Mouse (Mus musculus): ENCODE data around the gene Dpp4. TPM values are rescaled to one million over a fixed set of nuclear protein-coding genes. Genes with fewer than 3 reads are reported as not detected.

Dpp4 gene
- 12.3 and 13.6 TPM in 2 replicates for polyA plus RNA-seq (2014; fragmentation: Nextera tagmentation; extraction: Ambion mirVana)

DNA sequence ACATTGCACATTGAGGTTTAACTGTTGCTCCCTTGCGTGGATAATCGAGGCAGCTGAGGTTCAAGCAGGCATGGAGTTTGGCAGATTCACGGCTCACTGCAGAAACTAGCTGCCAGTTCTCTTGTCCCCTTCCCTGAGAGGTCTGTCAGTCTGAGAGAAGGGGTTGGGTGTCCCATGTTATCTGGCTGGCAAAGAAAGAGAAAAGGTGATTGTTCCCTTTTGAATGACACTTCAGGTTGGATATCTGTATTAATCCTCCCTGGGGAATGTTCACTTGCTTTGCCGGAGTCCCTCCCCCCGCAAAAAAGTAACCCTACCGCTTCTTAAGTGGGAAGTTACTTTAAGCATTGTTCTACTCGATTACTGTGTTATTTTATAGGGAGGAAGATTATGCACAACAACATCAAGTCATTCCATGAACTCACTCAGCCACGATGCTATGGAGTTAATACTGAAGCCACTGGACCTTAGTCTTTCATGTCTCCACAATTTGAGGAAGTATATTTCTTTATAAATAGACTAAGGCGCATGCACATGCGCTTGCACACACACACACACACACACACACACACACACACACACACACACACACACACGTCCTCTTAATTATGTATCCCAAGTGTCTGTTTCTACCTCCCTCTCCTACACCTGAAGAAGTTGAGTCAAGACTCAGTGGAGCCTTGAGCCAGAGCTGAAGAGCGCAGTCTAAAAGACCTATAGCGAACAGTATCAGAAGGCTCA lies at the start of gene Dpp4:
Gene Dpp4, minus strand, starts transcription at position 151 of the 741 bp plus-strand sequence.
- ATAC-seq (replicated peaks; ENCODE audit: insufficient number of reproducible peaks, low FRiP score, low TSS enrichment), result no peak
- H3K9ac ChIP-seq (ENCODE audit: low read depth, low read length), result peak within 1 kb of the TSS; percentile 70
- WGBS (ENCODE audit: insufficient replicate concordance), result 53% methylated on average over 13 of the region's 13 CpGs
- 0 out of 2 replicates have a peak within 1 kb of the TSS, but pooled peaks have one; percentile 15 for H3K27ac ChIP-seq (ENCODE audit: low read depth, low read length)
- peak within 1 kb of the TSS; percentile 52 for H3K4me3 ChIP-seq (ENCODE audit: low read depth, low read length)
- no peaks in the 10 kb centered on the region for H3K36me3 ChIP-seq (ENCODE audit: control insufficient read depth, insufficient read depth, low read length)
- peaks cover 5% of the 10 kb centered on the region; the same call in 1 of the 2 replicates for H3K4me1 ChIP-seq (ENCODE audit: control insufficient read depth, insufficient read depth, low read length)
- peak within 1 kb of the TSS; percentile 93 for H3K4me2 ChIP-seq
- no peaks in the 10 kb centered on the region for H3K9me3 ChIP-seq (replicated peaks; ENCODE audit: control insufficient read depth, low read length)
- H3K27me3 ChIP-seq (ENCODE audit: control insufficient read depth, insufficient read depth, low read length), result peaks cover 2% of the 10 kb centered on the region; the same call in 1 of the 2 replicates

- ATAC-seq (replicated peaks; ENCODE audit: insufficient number of reproducible peaks, low FRiP score, low TSS enrichment), result no peak
- Histone ChIP-seq H3K27me3 (ENCODE audit: control insufficient read depth, insufficient read depth, low read length) (no peaks in the 10 kb centered on the region), H3K27ac (ENCODE audit: low read depth, low read length) (no peak overlapping the region), H3K9me3 (replicated peaks; ENCODE audit: control insufficient read depth, low read length) (no peaks in the 10 kb centered on the region), H3K4me1 (ENCODE audit: control insufficient read depth, insufficient read depth, low read length) (no peaks in the 10 kb centered on the region), H3K36me3 (ENCODE audit: control insufficient read depth, insufficient read depth, low read length) (no peaks in the 10 kb centered on the region), H3K9ac (ENCODE audit: low read depth, low read length) (no peak overlapping the region), H3K4me3 (ENCODE audit: low read depth, low read length) (no peak overlapping the region), H3K4me2 (no peak overlapping the region)
- WGBS (ENCODE audit: insufficient replicate concordance), result 78% methylated on average over 12 of the region's 12 CpGs
Observed at GRCm38 (mm10) chr2:62460815-62461450, 48.9 kb upstream of the Dpp4 start.

DNA sequence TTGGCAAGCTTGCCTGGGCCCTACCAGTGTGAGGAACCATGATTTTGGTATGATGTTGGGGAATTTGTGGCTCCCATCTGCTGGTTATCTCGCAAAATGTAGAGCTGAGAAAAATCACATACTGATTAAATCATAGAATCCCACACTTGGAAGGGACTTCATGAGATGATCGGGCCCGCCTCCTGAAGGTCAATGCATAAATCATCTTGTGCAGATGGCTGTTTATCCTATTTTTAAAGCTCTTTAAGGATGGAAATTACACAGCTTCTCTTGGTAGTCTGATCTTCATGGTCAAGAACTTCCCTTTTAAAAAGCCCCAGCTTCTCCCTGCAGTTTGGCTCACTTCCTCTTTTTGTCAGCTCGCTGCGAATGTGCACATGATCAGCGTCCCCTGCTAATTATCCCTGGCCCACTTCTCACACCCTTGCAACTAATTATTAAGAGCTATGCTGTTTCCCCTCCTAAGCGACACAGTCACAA lies 48.2 kb upstream of the Dpp4 start:
- no peak overlapping the region for H3K27ac ChIP-seq (ENCODE audit: low read depth, low read length)
- no peak overlapping the region for H3K4me3 ChIP-seq (ENCODE audit: low read depth, low read length)
- H3K36me3 ChIP-seq (ENCODE audit: control insufficient read depth, insufficient read depth, low read length), result no peaks in the 10 kb centered on the region
- H3K4me1 ChIP-seq (ENCODE audit: control insufficient read depth, insufficient read depth, low read length), result no peaks in the 10 kb centered on the region
- ATAC-seq (replicated peaks; ENCODE audit: insufficient number of reproducible peaks, low FRiP score, low TSS enrichment), result no peak
- H3K27me3 ChIP-seq (ENCODE audit: control insufficient read depth, insufficient read depth, low read length), result no peaks in the 10 kb centered on the region
- H3K9ac ChIP-seq (ENCODE audit: low read depth, low read length), result no peak overlapping the region
- no peak overlapping the region for H3K4me2 ChIP-seq
- WGBS (ENCODE audit: insufficient replicate concordance), result 80% methylated on average over 7 of the region's 7 CpGs
- H3K9me3 ChIP-seq (replicated peaks; ENCODE audit: control insufficient read depth, low read length), result no peaks in the 10 kb centered on the region

GRCm38 (mm10) chr2:62459241-62460174 lies 47.5 kb upstream of the Dpp4 start:
- no peak for ATAC-seq (replicated peaks; ENCODE audit: insufficient number of reproducible peaks, low FRiP score, low TSS enrichment)
- Histone ChIP-seq H3K9ac (ENCODE audit: low read depth, low read length) (no peak overlapping the region), H3K4me3 (ENCODE audit: low read depth, low read length) (no peak overlapping the region), H3K27me3 (ENCODE audit: control insufficient read depth, insufficient read depth, low read length) (no peaks in the 10 kb centered on the region), H3K4me2 (no peak overlapping the region), H3K27ac (ENCODE audit: low read depth, low read length) (no peak overlapping the region), H3K9me3 (replicated peaks; ENCODE audit: control insufficient read depth, low read length) (no peaks in the 10 kb centered on the region), H3K4me1 (ENCODE audit: control insufficient read depth, insufficient read depth, low read length) (no peaks in the 10 kb centered on the region), H3K36me3 (ENCODE audit: control insufficient read depth, insufficient read depth, low read length) (no peaks in the 10 kb centered on the region)
- WGBS (ENCODE audit: insufficient replicate concordance), result 65% methylated on average over 18 of the region's 18 CpGs

GRCm38 (mm10) chr2:62458070-62458469 lies 46.0 kb upstream of the Dpp4 start:
- H3K27me3 ChIP-seq (ENCODE audit: control insufficient read depth, insufficient read depth, low read length), result no peaks in the 10 kb centered on the region
- ATAC-seq (replicated peaks; ENCODE audit: insufficient number of reproducible peaks, low FRiP score, low TSS enrichment), result no peak
- H3K9me3 ChIP-seq (replicated peaks; ENCODE audit: control insufficient read depth, low read length), result no peaks in the 10 kb centered on the region
- no peaks in the 10 kb centered on the region for H3K4me1 ChIP-seq (ENCODE audit: control insufficient read depth, insufficient read depth, low read length)
- 41% methylated on average over 9 of the region's 9 CpGs for WGBS (ENCODE audit: insufficient replicate concordance)
- no peaks in the 10 kb centered on the region for H3K36me3 ChIP-seq (ENCODE audit: control insufficient read depth, insufficient read depth, low read length)
- no peak overlapping the region for H3K27ac ChIP-seq (ENCODE audit: low read depth, low read length)
- no peak overlapping the region for H3K4me2 ChIP-seq
- H3K4me3 ChIP-seq (ENCODE audit: low read depth, low read length), result no peak overlapping the region
- H3K9ac ChIP-seq (ENCODE audit: low read depth, low read length), result no peak overlapping the region

DNA sequence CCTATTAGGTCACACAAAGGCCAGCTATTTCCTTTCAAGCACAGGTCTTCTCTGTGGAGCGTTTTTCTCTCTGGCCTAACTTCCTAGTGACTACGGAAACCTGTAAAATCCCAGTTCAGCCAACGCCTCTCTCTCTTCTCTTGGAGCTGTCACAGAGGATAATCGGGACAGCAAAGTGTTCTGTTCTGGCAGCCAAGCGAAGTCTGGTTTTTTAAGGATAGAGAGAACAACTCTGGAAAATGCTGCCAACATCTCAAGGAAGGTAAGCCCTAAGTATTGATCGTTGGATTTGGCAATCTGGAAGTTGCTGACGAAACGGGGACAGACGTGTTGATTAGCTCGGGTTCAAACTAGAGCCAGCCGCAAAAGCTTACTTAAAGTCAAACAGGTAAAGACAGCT lies 43.0 kb upstream of the Dpp4 start:
- Histone ChIP-seq H3K4me2 (no peak overlapping the region), H3K9me3 (replicated peaks; ENCODE audit: control insufficient read depth, low read length) (no peaks in the 10 kb centered on the region), H3K4me1 (ENCODE audit: control insufficient read depth, insufficient read depth, low read length) (no peaks in the 10 kb centered on the region), H3K9ac (ENCODE audit: low read depth, low read length) (no peak overlapping the region), H3K4me3 (ENCODE audit: low read depth, low read length) (no peak overlapping the region), H3K27me3 (ENCODE audit: control insufficient read depth, insufficient read depth, low read length) (no peaks in the 10 kb centered on the region), H3K27ac (ENCODE audit: low read depth, low read length) (no peak overlapping the region), H3K36me3 (ENCODE audit: control insufficient read depth, insufficient read depth, low read length) (no peaks in the 10 kb centered on the region)
- no peak for ATAC-seq (replicated peaks; ENCODE audit: insufficient number of reproducible peaks, low FRiP score, low TSS enrichment)
- WGBS (ENCODE audit: insufficient replicate concordance), result 76% methylated on average over 11 of the region's 11 CpGs

DNA sequence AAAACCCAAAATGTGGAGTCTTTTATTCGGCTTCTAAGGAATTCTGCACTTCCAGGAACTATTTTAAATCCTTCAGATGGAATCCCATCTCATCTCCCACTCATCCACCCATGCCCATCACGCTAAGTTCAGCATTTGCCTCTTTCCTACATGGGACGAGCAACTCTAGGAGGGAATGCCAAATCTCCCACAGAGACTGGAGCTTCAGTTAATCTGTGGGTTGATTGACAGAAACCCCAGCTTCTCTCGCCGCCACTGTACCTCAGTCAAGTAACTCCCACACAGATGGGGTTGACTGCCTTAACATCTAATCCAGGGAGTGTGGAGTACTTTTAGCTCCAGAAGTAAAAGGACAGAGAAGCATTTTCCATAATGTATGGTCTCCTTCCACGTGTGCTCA lies 42.0 kb upstream of the Dpp4 start:
- Histone ChIP-seq H3K4me1 (ENCODE audit: control insufficient read depth, insufficient read depth, low read length) (no peaks in the 10 kb centered on the region), H3K36me3 (ENCODE audit: control insufficient read depth, insufficient read depth, low read length) (no peaks in the 10 kb centered on the region), H3K4me3 (ENCODE audit: low read depth, low read length) (no peak overlapping the region), H3K9me3 (replicated peaks; ENCODE audit: control insufficient read depth, low read length) (no peaks in the 10 kb centered on the region), H3K27ac (ENCODE audit: low read depth, low read length) (no peak overlapping the region), H3K9ac (ENCODE audit: low read depth, low read length) (no peak overlapping the region), H3K27me3 (ENCODE audit: control insufficient read depth, insufficient read depth, low read length) (no peaks in the 10 kb centered on the region), H3K4me2 (no peak overlapping the region)
- 72% methylated on average over 6 of the region's 6 CpGs for WGBS (ENCODE audit: insufficient replicate concordance)
- ATAC-seq (replicated peaks; ENCODE audit: insufficient number of reproducible peaks, low FRiP score, low TSS enrichment), result no peak

DNA sequence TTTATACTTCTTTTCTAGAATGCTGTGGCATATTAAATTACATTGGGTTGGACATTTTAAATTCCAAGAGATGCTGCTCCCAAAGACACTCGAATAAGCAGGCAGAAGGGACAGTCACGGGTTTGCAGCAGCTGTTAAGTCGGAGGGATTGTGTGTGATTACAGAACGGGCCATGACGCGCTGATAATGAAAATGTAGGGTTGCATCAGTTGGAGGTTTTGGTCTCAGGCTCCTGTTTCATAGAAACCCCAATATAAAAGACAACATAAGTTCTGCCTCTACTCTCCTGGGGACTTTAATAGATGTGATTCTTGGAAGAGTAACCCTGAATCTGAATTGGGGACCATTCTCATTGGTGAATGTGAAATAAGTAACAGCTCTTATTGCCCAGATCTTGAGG lies 38.3 kb upstream of the Dpp4 start:
- H3K9ac ChIP-seq (ENCODE audit: low read depth, low read length), result no peak overlapping the region
- no peaks in the 10 kb centered on the region for H3K4me1 ChIP-seq (ENCODE audit: control insufficient read depth, insufficient read depth, low read length)
- H3K27me3 ChIP-seq (ENCODE audit: control insufficient read depth, insufficient read depth, low read length), result no peaks in the 10 kb centered on the region
- no peak overlapping the region for H3K4me2 ChIP-seq
- no peak overlapping the region for H3K27ac ChIP-seq (ENCODE audit: low read depth, low read length)
- no peaks in the 10 kb centered on the region for H3K36me3 ChIP-seq (ENCODE audit: control insufficient read depth, insufficient read depth, low read length)
- no peak overlapping the region for H3K4me3 ChIP-seq (ENCODE audit: low read depth, low read length)
- no peak for ATAC-seq (replicated peaks; ENCODE audit: insufficient number of reproducible peaks, low FRiP score, low TSS enrichment)
- H3K9me3 ChIP-seq (replicated peaks; ENCODE audit: control insufficient read depth, low read length), result no peaks in the 10 kb centered on the region
- 86% methylated on average over 6 of the region's 6 CpGs for WGBS (ENCODE audit: insufficient replicate concordance)

Data from heart, embryonic 11.5 days (tissue).